In the genomic region with DNA sequence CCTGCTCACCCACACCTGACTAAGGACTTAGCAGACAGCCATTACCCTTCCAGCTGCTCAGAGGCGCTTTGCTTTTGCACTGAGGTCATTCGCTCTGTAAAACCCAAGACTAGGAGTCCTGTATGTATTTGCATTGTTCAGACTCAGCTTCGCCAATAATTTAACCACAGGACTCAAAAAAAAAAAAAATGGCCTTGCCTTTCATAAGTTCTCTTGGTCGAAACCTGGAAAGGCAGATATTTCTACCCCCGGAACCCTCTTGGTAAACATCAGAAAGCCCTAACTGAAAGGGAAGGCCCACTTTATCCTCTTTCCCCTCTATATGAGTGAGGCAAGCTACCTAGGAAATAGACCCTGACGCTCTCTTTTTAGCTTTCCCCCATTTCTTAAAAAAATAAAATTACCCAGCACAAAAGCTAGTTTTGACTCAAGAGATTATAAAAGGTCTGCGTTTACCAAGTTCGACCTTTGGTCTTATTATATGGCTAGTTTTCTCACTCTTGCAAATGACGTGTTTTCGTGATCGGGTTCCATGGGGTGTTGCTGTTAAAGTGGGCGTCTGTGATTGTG, we compare ENCODE assay signal across 12 mouse cellular contexts.
DNase-seq lines count a peak whose midpoint lies in the region; ATAC-seq and TF ChIP-seq lines count a peak whose summit lies in the region.
"Had no signal": no experiment of that assay in that cellular context is flagged by ENCODE, and none has a peak within 500 bp of the region (broad histone marks: within the 10 kb centered on the region; RNA-seq: fewer than 3 reads in every experiment).

No protein-coding gene starts in this region.

- no peak for TF ChIP-seq EP300 in heart, adult 2 months (IDR thresholded peaks at IDR 0.05; ENCODE audit: insufficient read depth, low read depth, low read length)

- 0 out of 2 replicates have a peak, but pooled peaks cover 2% of the 10 kb centered on the region for H3K4me1 ChIP-seq in heart, adult 2 months (ENCODE audit: control insufficient read depth, insufficient read depth, low read length)
- H3K4me1 ChIP-seq in liver, embryonic 11.5 days (replicated peaks; ENCODE audit: control insufficient read depth, insufficient read depth, low read length) = peaks cover 19% of the 10 kb centered on the region
- H3K4me1 ChIP-seq in liver, embryonic 12.5 days = peaks cover 56% of the 10 kb centered on the region

- H3K27me3 ChIP-seq in heart, adult 2 months (ENCODE audit: control insufficient read depth, insufficient read depth, low read length) = peaks cover 7% of the 10 kb centered on the region
- peaks cover 59% of the 10 kb centered on the region for H3K27me3 ChIP-seq in liver, embryonic 11.5 days (replicated peaks; ENCODE audit: control insufficient read depth, insufficient read depth, low read length)
- peaks cover 64% of the 10 kb centered on the region for H3K27me3 ChIP-seq in liver, embryonic 12.5 days (replicated peaks)

- intact Hi-C loops in heart, adult 2 months (cut with DNase I) = loop anchor here (10.0 kb wide), 2 partner anchors 489 to 649 kb away; no protein-coding TSS in a partner anchor
- intact Hi-C loops in heart, postnatal 25 days (cut with DNase I) = loop anchor here (10.0 kb wide), 1 partner anchor 489 kb away; no protein-coding TSS in a partner anchor

- no peak for TF ChIP-seq CTCF in heart, adult 2 months (IDR thresholded peaks at IDR 0.05)
- TF ChIP-seq CTCF in brain, embryonic 14.5 days (IDR thresholded peaks at IDR 0.05; ENCODE audit: borderline replicate concordance, extremely low read depth, insufficient read depth, insufficient read length) = no peak

- H3K27ac ChIP-seq in heart, adult 2 months = peak overlapping the region; percentile 99
- H3K27ac ChIP-seq in liver, embryonic 11.5 days (ENCODE audit: low read depth, low read length) = no peak overlapping the region
- no peak overlapping the region for H3K27ac ChIP-seq in liver, embryonic 12.5 days
- H3K27ac ChIP-seq: hindbrain, embryonic 14.5 days had no signal

- 97% methylated on average over 12 of the region's 12 CpGs for WGBS in heart, adult 2 months
- 13% methylated on average over 12 of the region's 12 CpGs for WGBS in liver, embryonic 11.5 days
- 20% methylated on average over 12 of the region's 12 CpGs for WGBS in liver, embryonic 12.5 days (ENCODE audit: insufficient replicate concordance)

- no peaks in the 10 kb centered on the region for H3K79me2 ChIP-seq in heart, adult 2 months (replicated peaks; ENCODE audit: control insufficient read depth, insufficient read depth, low read length)

- ATAC-seq in liver, embryonic 11.5 days (replicated peaks; ENCODE audit: low FRiP score) = no peak
- no peak for ATAC-seq in liver, embryonic 12.5 days

- no peak overlapping the region for H3K9ac ChIP-seq in heart, adult 2 months (ENCODE audit: low read depth, low read length)
- H3K9ac ChIP-seq in liver, embryonic 11.5 days (ENCODE audit: low read depth, low read length) = no peak overlapping the region
- H3K9ac ChIP-seq in liver, embryonic 12.5 days = no peak overlapping the region
- H3K9ac ChIP-seq: hindbrain, embryonic 14.5 days had no signal

- H3K4me3 ChIP-seq in heart, adult 2 months = no peak overlapping the region
- H3K4me3 ChIP-seq in liver, embryonic 11.5 days (ENCODE audit: low read depth, low read length) = peak overlapping the region; percentile 85; the same call in 1 of the 2 replicates
- H3K4me3 ChIP-seq in liver, embryonic 12.5 days = peak overlapping the region; percentile 79

- DNase-seq in heart, adult 2 months = no peak
- no peak for DNase-seq in heart, postnatal 25 days (ENCODE audit: low spot score)
- DNase-seq in liver, embryonic 11.5 days (ENCODE audit: low spot score) = no peak
- no peak for DNase-seq in liver
- DNase-seq in brain, embryonic 14.5 days (ENCODE audit: low read depth) = peak; percentile 20
- DNase-seq in ovary, adult 18-20 months (ENCODE audit: low spot score) = no peak
- DNase-seq in urinary bladder, adult 2 months (ENCODE audit: low spot score) = no peak
- DNase-seq: cerebellum, adult 11 months; cerebellum, postnatal 36 days; gastrocnemius, postnatal 25 days had no signal

- TF ChIP-seq POLR2A in heart, adult 2 months (IDR thresholded peaks at IDR 0.05; ENCODE audit: insufficient read depth, low read depth, low read length) = no peak
- no peak for TF ChIP-seq POLR2A in brain, embryonic 14.5 days (IDR thresholded peaks at IDR 0.05; ENCODE audit: borderline replicate concordance, extremely low read depth, insufficient read depth, insufficient read length, poor library complexity, severe bottlenecking)

- no peaks in the 10 kb centered on the region for H3K9me3 ChIP-seq in liver, embryonic 11.5 days (ENCODE audit: control insufficient read depth, low read length)
- no peaks in the 10 kb centered on the region for H3K9me3 ChIP-seq in liver, embryonic 12.5 days (replicated peaks)

- peak overlapping the region; percentile 95 for H3K4me2 ChIP-seq in liver, embryonic 11.5 days
- H3K4me2 ChIP-seq in liver, embryonic 12.5 days = peak overlapping the region; percentile 90

- H3K36me3 ChIP-seq in heart, adult 2 months (ENCODE audit: control insufficient read depth, insufficient read depth, low read length) = 0 out of 2 replicates have a peak, but pooled peaks cover 1% of the 10 kb centered on the region
- H3K36me3 ChIP-seq in liver, embryonic 11.5 days (ENCODE audit: control insufficient read depth, insufficient read depth, low read length) = no peaks in the 10 kb centered on the region
- no peaks in the 10 kb centered on the region for H3K36me3 ChIP-seq in liver, embryonic 12.5 days
